Mouse (Mus musculus) urinary bladder, postnatal 25 days (tissue): Measurements from ENCODE around the gene Abcd2.

ENCODE experiments used
- DNase-seq: peaks from one replicate; pipeline ENCODE4 v3.0.0; 2022; ENCODE audit warnings: low spot score

The Abcd2 gene

GRCm38 (mm10) chr15:91161153-91161552 is 30.4 kb downstream of the Abcd2 start:
- DNase-seq = no peak

GRCm38 (mm10) chr15:91153311-91153710 is 38.3 kb downstream of the Abcd2 start:
- no peak for DNase-seq

- no peak for DNase-seq
Measured at GRCm38 (mm10) chr15:91152592-91152991, 39.0 kb downstream of the Abcd2 start.

- no peak for DNase-seq
Measured at GRCm38 (mm10) chr15:91124584-91124983, 67.0 kb downstream of the Abcd2 start.

- no peak for DNase-seq
Measured at GRCm38 (mm10) chr15:91112555-91113209, 78.9 kb downstream of the Abcd2 start.

GRCm38 (mm10) chr15:91108102-91108659 is 83.4 kb downstream of the Abcd2 start:
- DNase-seq = no peak

- no peak for DNase-seq
Measured at GRCm38 (mm10) chr15:91104934-91105333, 86.7 kb downstream of the Abcd2 start.

- DNase-seq = no peak
Measured at GRCm38 (mm10) chr15:91104276-91104675, 87.3 kb downstream of the Abcd2 start.

- no peak for DNase-seq
Measured at GRCm38 (mm10) chr15:91103814-91104213, 87.8 kb downstream of the Abcd2 start.

GRCm38 (mm10) chr15:91103305-91103704 is 88.3 kb downstream of the Abcd2 start:
- no peak for DNase-seq

- no peak for DNase-seq
Measured at GRCm38 (mm10) chr15:91096606-91097005, 95.0 kb downstream of the Abcd2 start.
